Mouse (Mus musculus): Measurements from ENCODE around the gene Rasl11a. TPM values are rescaled to one million over a fixed set of nuclear protein-coding genes. Genes with fewer than 3 reads are reported as not detected.
A peak's percentile ranks its signal among the peaks of the same experiment; 100 is the strongest.

The Rasl11a gene
- polyA plus RNA-seq, 1 experiment from 2014 or later: 3.0 TPM

- Histone ChIP-seq H3K4me2 (ENCODE audit: low read depth, low read length) (no peak overlapping the region), H3K27ac (ENCODE audit: low read depth) (no peak overlapping the region), H3K4me3 (ENCODE audit: low read depth, low read length) (no peak overlapping the region), H3K27me3 (ENCODE audit: insufficient read depth, low read length) (peaks cover 28% of the 10 kb centered on the region), H3K4me1 (ENCODE audit: insufficient read depth) (peaks cover 12% of the 10 kb centered on the region), H3K9me3 (ENCODE audit: low read length) (no peaks in the 10 kb centered on the region), H3K36me3 (replicated peaks; ENCODE audit: insufficient read depth, low read length) (no peaks in the 10 kb centered on the region), H3K9ac (replicated peaks) (no peak overlapping the region)
- WGBS (ENCODE audit: insufficient replicate concordance): 86% methylated on average over 2 of the region's 2 CpGs
- no peak for DNase-seq
- no peak for TF ChIP-seq CTCF (IDR thresholded peaks at IDR 0.05; ENCODE audit: low read depth)
- TF ChIP-seq EP300 (IDR thresholded peaks at IDR 0.05; ENCODE audit: low read depth): no peak
- no peak for ATAC-seq
Observed at GRCm38 (mm10) chr5:146846489-146846888, 1.6 kb downstream of the Rasl11a start.

- Histone ChIP-seq H3K9ac (replicated peaks) (no peak overlapping the region), H3K4me2 (ENCODE audit: low read depth, low read length) (no peak overlapping the region), H3K27me3 (ENCODE audit: insufficient read depth, low read length) (peaks cover 24% of the 10 kb centered on the region), H3K36me3 (replicated peaks; ENCODE audit: insufficient read depth, low read length) (no peaks in the 10 kb centered on the region), H3K4me1 (ENCODE audit: insufficient read depth) (peaks cover 9% of the 10 kb centered on the region), H3K9me3 (ENCODE audit: low read length) (no peaks in the 10 kb centered on the region), H3K4me3 (ENCODE audit: low read depth, low read length) (no peak overlapping the region), H3K27ac (ENCODE audit: low read depth) (no peak overlapping the region)
- DNase-seq: no peak
- 81% methylated on average over 4 of the region's 4 CpGs for WGBS (ENCODE audit: insufficient replicate concordance)
- TF ChIP-seq EP300 (IDR thresholded peaks at IDR 0.05; ENCODE audit: low read depth) (no peak), CTCF (IDR thresholded peaks at IDR 0.05; ENCODE audit: low read depth) (no peak)
- ATAC-seq: no peak
Observed at GRCm38 (mm10) chr5:146848936-146849582, 4.2 kb downstream of the Rasl11a start.

GRCm38 (mm10) chr5:146856106-146856505 lies 11.2 kb downstream of the Rasl11a start:
- 85% methylated on average over 3 of the region's 3 CpGs for WGBS (ENCODE audit: insufficient replicate concordance)
- no peaks in the 10 kb centered on the region for H3K9me3 ChIP-seq (ENCODE audit: low read length)
- no peaks in the 10 kb centered on the region for H3K36me3 ChIP-seq (replicated peaks; ENCODE audit: insufficient read depth, low read length)
- H3K27ac ChIP-seq (ENCODE audit: low read depth): no peak overlapping the region
- no peak for DNase-seq
- no peak overlapping the region for H3K4me3 ChIP-seq (ENCODE audit: low read depth, low read length)
- ATAC-seq: no peak
- no peak overlapping the region for H3K9ac ChIP-seq (replicated peaks)
- H3K4me1 ChIP-seq (ENCODE audit: insufficient read depth): no peaks in the 10 kb centered on the region
- H3K4me2 ChIP-seq (ENCODE audit: low read depth, low read length): no peak overlapping the region
- no peak for TF ChIP-seq EP300 (IDR thresholded peaks at IDR 0.05; ENCODE audit: low read depth)
- TF ChIP-seq CTCF (IDR thresholded peaks at IDR 0.05; ENCODE audit: low read depth): peak; percentile 36
- no peaks in the 10 kb centered on the region for H3K27me3 ChIP-seq (ENCODE audit: insufficient read depth, low read length)

- Histone ChIP-seq H3K9ac (replicated peaks) (no peak overlapping the region), H3K36me3 (replicated peaks; ENCODE audit: insufficient read depth, low read length) (no peaks in the 10 kb centered on the region), H3K9me3 (ENCODE audit: low read length) (no peaks in the 10 kb centered on the region), H3K27me3 (ENCODE audit: insufficient read depth, low read length) (no peaks in the 10 kb centered on the region), H3K27ac (ENCODE audit: low read depth) (no peak overlapping the region), H3K4me2 (ENCODE audit: low read depth, low read length) (no peak overlapping the region), H3K4me3 (ENCODE audit: low read depth, low read length) (no peak overlapping the region), H3K4me1 (ENCODE audit: insufficient read depth) (no peaks in the 10 kb centered on the region)
- TF ChIP-seq CTCF (IDR thresholded peaks at IDR 0.05; ENCODE audit: low read depth): no peak
- no peak for TF ChIP-seq EP300 (IDR thresholded peaks at IDR 0.05; ENCODE audit: low read depth)
- 69% methylated on average over 8 of the region's 8 CpGs for WGBS (ENCODE audit: insufficient replicate concordance)
- ATAC-seq (no peak), DNase-seq (no peak)
Observed at GRCm38 (mm10) chr5:146857620-146858019, 12.7 kb downstream of the Rasl11a start.

GRCm38 (mm10) chr5:146858772-146859171 lies 13.9 kb downstream of the Rasl11a start:
- no peak for ATAC-seq
- H3K4me1 ChIP-seq (ENCODE audit: insufficient read depth): no peaks in the 10 kb centered on the region
- no peak for TF ChIP-seq EP300 (IDR thresholded peaks at IDR 0.05; ENCODE audit: low read depth)
- no peak for TF ChIP-seq CTCF (IDR thresholded peaks at IDR 0.05; ENCODE audit: low read depth)
- H3K4me2 ChIP-seq (ENCODE audit: low read depth, low read length): no peak overlapping the region
- H3K27ac ChIP-seq (ENCODE audit: low read depth): no peak overlapping the region
- no peak overlapping the region for H3K9ac ChIP-seq (replicated peaks)
- H3K9me3 ChIP-seq (ENCODE audit: low read length): no peaks in the 10 kb centered on the region
- no peaks in the 10 kb centered on the region for H3K36me3 ChIP-seq (replicated peaks; ENCODE audit: insufficient read depth, low read length)
- 90% methylated on average over 9 of the region's 9 CpGs for WGBS (ENCODE audit: insufficient replicate concordance)
- no peak overlapping the region for H3K4me3 ChIP-seq (ENCODE audit: low read depth, low read length)
- no peak for DNase-seq
- no peaks in the 10 kb centered on the region for H3K27me3 ChIP-seq (ENCODE audit: insufficient read depth, low read length)

- 75% methylated on average over 8 of the region's 8 CpGs for WGBS (ENCODE audit: insufficient replicate concordance)
- Histone ChIP-seq H3K9me3 (ENCODE audit: low read length) (no peaks in the 10 kb centered on the region), H3K4me1 (ENCODE audit: insufficient read depth) (no peaks in the 10 kb centered on the region), H3K9ac (replicated peaks) (no peak overlapping the region), H3K4me2 (ENCODE audit: low read depth, low read length) (no peak overlapping the region), H3K36me3 (replicated peaks; ENCODE audit: insufficient read depth, low read length) (no peaks in the 10 kb centered on the region), H3K27ac (ENCODE audit: low read depth) (no peak overlapping the region), H3K4me3 (ENCODE audit: low read depth, low read length) (no peak overlapping the region), H3K27me3 (ENCODE audit: insufficient read depth, low read length) (no peaks in the 10 kb centered on the region)
- TF ChIP-seq EP300 (IDR thresholded peaks at IDR 0.05; ENCODE audit: low read depth) (no peak), CTCF (IDR thresholded peaks at IDR 0.05; ENCODE audit: low read depth) (no peak)
- no peak for ATAC-seq
- DNase-seq: no peak
Observed at GRCm38 (mm10) chr5:146859246-146859645, 14.4 kb downstream of the Rasl11a start.

Measured in liver, postnatal 0 days (tissue).